Mouse (Mus musculus) layer of hippocampus, adult 9-10 months (tissue): ENCODE measurements at regions not wholly inside any gene's neighbourhood (a gene's known extent, or its start where the extent isn't known, plus 50 kb on each side); places are given as distances from the start of the nearest gene placed in this dataset.

ENCODE experiments used
- DNase-seq: peaks from one replicate; pipeline ENCODE4 v3.0.0; 2022; ENCODE audit warnings: low spot score

DNA sequence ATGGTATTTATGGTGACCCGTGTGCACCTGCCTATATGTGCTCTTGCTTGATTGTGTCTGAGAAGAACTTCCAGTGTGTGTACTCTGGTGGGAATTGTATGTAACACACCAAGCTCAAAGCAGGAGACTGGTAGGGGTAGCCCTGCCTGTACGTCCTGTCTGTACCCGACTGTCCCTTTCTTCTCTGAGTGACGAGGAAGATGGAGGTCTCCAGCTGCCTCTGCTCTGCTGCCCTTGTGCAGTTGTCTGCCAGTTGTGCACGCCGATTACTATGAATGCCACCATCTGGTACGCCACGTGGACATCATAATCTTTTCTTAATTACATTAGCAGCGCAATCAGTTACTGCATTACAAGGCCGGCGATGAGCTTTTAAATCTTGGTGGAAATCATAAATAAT lies 53.6 kb upstream of the Mvb12b start:
- no peak for DNase-seq

DNA sequence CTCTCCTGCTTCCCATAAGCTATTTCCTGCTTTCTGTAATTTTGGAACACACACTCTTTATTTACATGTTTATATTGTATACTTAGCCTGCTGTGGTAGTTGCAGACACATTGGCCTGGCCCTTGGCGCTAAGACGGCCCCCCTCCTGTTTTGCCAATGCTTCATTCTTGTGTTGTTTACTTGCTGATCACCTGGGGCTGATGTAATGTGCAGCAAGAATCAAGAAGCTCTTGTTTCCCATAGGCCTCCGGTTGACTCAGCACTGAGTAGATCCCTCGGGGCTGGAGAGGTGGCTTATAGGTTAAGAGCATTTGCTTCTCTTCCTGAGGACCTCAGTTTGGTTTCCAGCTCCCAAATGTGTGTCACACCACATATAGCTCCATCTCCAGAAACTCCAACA lies 52.1 kb upstream of the Mvb12b start:
- no peak for DNase-seq
